Mouse (Mus musculus) limb, embryonic 13.5 days (tissue): Measurements from ENCODE around the gene Hes2. TPM values are rescaled to one million over a fixed set of nuclear protein-coding genes. Genes with fewer than 3 reads are reported as not detected.

Source experiments
- ATAC-seq: fragments of 200-750 bp; cut with Nextera tagmentation; 2 replicates; pipeline ENCODE4 v1.8.0; 2017; ENCODE audit warnings: low read depth, moderate number of reproducible peaks, moderate TSS enrichment; ENCODE audit not compliant: low FRiP score
- H3K27ac ChIP-seq: fragments of 300-500 bp; sonication (generic); 2 replicates; pipeline ENCODE4 v1.5.1; 2015; ENCODE audit warnings: inconsistent platforms, mild to moderate bottlenecking, moderate library complexity
- H3K27me3 ChIP-seq: fragments of 300-500 bp; sonication (generic); 2 replicates; pipeline ENCODE4 v1.6.1; 2015; ENCODE audit warnings: mild to moderate bottlenecking, inconsistent platforms
- H3K36me3 ChIP-seq: fragments of 300-500 bp; sonication (generic); 2 replicates; pipeline ENCODE4 v1.6.1; 2015; ENCODE audit warnings: inconsistent platforms, mild to moderate bottlenecking, moderate library complexity
- H3K4me1 ChIP-seq: fragments of 300-500 bp; sonication (generic); 2 replicates; pipeline ENCODE4 v1.6.1; 2015; ENCODE audit warnings: inconsistent platforms
- H3K4me2 ChIP-seq: fragments of 300-500 bp; sonication (generic); replicated peaks from 2 replicates; pipeline ENCODE4 v1.6.1; 2015; ENCODE audit warnings: inconsistent platforms, mild to moderate bottlenecking, moderate library complexity
- H3K4me3 ChIP-seq: fragments of 300-500 bp; sonication (generic); 2 replicates; pipeline ENCODE4 v1.5.1; 2015; ENCODE audit warnings: moderate library complexity, mild to moderate bottlenecking, inconsistent platforms
- H3K9ac ChIP-seq: fragments of 300-500 bp; sonication (generic); 2 replicates; pipeline ENCODE4 v1.6.1; 2015; ENCODE audit warnings: mild to moderate bottlenecking, inconsistent platforms
- H3K9me3 ChIP-seq: fragments of 300-500 bp; sonication (generic); 2 replicates; pipeline ENCODE4 v1.6.1; 2016; ENCODE audit warnings: inconsistent platforms
- WGBS: fragments of 180-500 bp; shearing (Covaris S2); methylation state at CpG from one replicate; pipeline ENCODE4 v1.1.7; 2015; 5-methylcytosine and 5-hydroxymethylcytosine counted together
- polyA plus RNA-seq: library from polyadenylated mRNA; unstranded; fragments of >200 nt; fragmentation: Nextera tagmentation; extraction: Ambion mirVana; gene quantifications from 2 replicates; pipeline ENCODE4 v1.2.1, GENCODE M21; 2015

Hes2 gene
- polyA plus RNA-seq, 1 experiment from 2014 or later: not detected

GRCm38 (mm10) chr4:152194476-152195175 lies 36.0 kb downstream of the Hes2 start:
- Histone ChIP-seq H3K27me3 (no peaks in the 10 kb centered on the region), H3K4me1 (peaks cover 18% of the 10 kb centered on the region; the same call in 1 of the 2 replicates), H3K36me3 (no peaks in the 10 kb centered on the region), H3K4me3 (no peak overlapping the region), H3K9ac (no peak overlapping the region), H3K27ac (no peak overlapping the region), H3K9me3 (no peaks in the 10 kb centered on the region), H3K4me2 (no peak overlapping the region)
- 81% methylated on average over 3 of the region's 3 CpGs for WGBS
- no peak for ATAC-seq

DNA sequence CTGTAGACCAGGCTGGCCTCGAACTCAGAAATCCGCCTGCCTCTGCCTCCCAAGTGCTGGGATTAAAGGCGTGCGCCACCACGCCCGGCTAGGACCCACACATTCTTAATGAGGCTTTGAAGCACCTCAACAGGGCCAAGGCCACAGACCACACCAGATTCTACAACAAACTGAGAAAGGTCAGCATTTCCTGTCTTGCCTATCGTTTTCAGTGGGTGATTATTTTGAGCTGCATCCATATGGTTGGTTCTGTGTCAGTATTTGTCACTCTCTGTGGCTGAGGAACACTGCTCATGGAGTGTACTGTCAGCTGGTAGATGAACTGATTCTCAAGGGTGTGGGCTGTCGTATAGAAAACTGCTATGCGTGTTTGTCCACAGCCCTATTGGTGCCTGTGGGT lies 37.6 kb downstream of the Hes2 start:
- H3K9me3 ChIP-seq: no peaks in the 10 kb centered on the region
- no peak for ATAC-seq
- H3K27ac ChIP-seq: no peak overlapping the region
- no peak overlapping the region for H3K4me2 ChIP-seq
- H3K27me3 ChIP-seq: no peaks in the 10 kb centered on the region
- 0 out of 2 replicates have a peak, but pooled peaks cover 5% of the 10 kb centered on the region for H3K4me1 ChIP-seq
- no peak overlapping the region for H3K9ac ChIP-seq
- no peak overlapping the region for H3K4me3 ChIP-seq
- WGBS: 91% methylated on average over 8 of the region's 9 CpGs
- no peaks in the 10 kb centered on the region for H3K36me3 ChIP-seq

DNA sequence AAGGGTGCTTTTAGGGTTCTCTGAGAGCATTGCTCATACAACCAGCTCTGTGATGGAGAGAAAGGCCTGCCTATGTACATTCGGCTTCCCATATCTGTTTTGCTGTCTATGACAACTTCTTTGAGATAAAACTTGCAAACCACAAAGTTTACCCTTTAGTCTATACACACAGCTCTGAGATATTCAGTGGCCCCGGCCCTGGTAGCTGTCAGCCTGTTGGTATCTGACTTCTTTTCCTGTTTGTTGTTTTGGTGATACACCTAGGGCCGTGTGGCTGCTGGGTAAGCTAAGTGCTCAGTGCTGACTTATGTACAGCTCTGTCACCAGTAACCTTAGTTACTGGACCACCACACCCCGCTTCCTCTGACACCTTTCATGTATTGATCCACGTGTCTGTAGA lies 38.9 kb downstream of the Hes2 start:
- Histone ChIP-seq H3K9ac (no peak overlapping the region), H3K9me3 (no peaks in the 10 kb centered on the region), H3K4me3 (no peak overlapping the region), H3K27me3 (no peaks in the 10 kb centered on the region), H3K4me1 (peaks cover 10% of the 10 kb centered on the region), H3K27ac (no peak overlapping the region), H3K36me3 (no peaks in the 10 kb centered on the region), H3K4me2 (no peak overlapping the region)
- 77% methylated on average over 5 of the region's 5 CpGs for WGBS
- no peak for ATAC-seq

DNA sequence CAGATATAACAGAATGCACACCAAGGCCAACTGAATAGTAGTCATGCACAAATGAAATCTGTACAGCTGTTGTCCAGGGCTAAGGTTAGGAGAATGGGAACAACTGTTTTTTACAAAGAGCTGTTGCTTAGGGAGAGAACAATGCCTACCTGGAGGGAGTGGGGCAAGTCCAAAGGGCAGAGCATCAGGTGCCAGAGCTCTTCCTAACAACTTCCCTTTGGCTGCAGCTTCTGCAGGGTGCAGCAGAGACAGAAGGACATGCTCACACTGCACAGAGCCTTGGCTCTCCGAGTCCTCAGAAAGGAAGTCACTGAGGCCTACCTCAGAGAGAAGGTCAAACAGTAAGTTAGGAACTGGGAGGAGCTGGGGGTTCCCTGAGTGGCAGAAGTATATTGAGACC lies 41.0 kb downstream of the Hes2 start:
- H3K27me3 ChIP-seq: no peaks in the 10 kb centered on the region
- no peak overlapping the region for H3K4me2 ChIP-seq
- ATAC-seq: no peak
- H3K4me1 ChIP-seq: peaks cover 13% of the 10 kb centered on the region
- WGBS: 79% methylated on average over 1 of the region's 1 CpGs
- no peak overlapping the region for H3K4me3 ChIP-seq
- H3K27ac ChIP-seq: no peak overlapping the region
- H3K9ac ChIP-seq: no peak overlapping the region
- H3K36me3 ChIP-seq: no peaks in the 10 kb centered on the region
- no peaks in the 10 kb centered on the region for H3K9me3 ChIP-seq

DNA sequence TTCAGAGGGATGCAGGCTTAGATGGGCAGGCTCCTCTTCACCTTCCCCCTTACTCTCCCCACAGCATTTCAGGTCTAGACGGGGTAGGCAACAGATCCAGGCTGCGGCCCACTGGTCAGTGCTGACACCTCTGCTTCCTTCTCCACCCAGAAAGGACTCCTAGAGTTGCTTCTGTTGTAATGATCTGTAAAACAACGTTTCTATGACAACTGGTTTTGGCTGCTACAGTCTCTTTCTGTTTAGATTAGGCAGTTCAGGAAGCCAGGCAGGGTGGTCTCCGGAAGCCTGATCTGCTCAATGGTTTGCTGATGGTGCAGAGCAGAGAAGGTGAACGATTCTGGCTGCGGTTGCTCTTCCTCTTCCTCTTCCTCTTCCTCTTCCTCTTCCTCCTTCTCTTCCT lies 42.8 kb downstream of the Hes2 start:
- no peak for ATAC-seq
- H3K36me3 ChIP-seq: no peaks in the 10 kb centered on the region
- peaks cover 23% of the 10 kb centered on the region for H3K4me1 ChIP-seq
- no peak overlapping the region for H3K9ac ChIP-seq
- no peak overlapping the region for H3K27ac ChIP-seq
- no peak overlapping the region for H3K4me3 ChIP-seq
- no peak overlapping the region for H3K4me2 ChIP-seq
- no peaks in the 10 kb centered on the region for H3K9me3 ChIP-seq
- WGBS: 75% methylated on average over 6 of the region's 6 CpGs
- no peaks in the 10 kb centered on the region for H3K27me3 ChIP-seq

DNA sequence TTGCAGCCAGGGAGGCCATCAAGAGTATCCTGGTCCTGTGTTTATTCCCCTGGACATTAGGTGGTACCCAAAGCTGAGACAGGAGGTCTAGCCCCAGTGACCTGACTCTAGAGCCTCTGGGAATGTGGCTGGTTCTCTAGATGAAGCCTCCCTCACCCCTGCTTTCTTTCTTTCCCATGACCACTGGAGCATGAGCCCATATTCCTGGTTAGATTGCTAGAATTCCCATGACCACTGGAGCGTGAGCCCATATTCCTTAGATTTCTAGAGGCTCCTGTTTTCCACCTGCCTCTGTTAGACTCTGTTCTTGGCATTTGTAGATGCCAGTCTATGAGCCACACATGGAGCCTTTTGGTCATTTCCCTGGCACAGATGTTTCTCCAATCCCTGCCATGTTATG lies 43.8 kb downstream of the Hes2 start:
- Histone ChIP-seq H3K4me1 (peaks cover 28% of the 10 kb centered on the region), H3K27ac (no peak overlapping the region), H3K9me3 (no peaks in the 10 kb centered on the region), H3K9ac (no peak overlapping the region), H3K36me3 (no peaks in the 10 kb centered on the region), H3K4me2 (no peak overlapping the region), H3K4me3 (no peak overlapping the region), H3K27me3 (no peaks in the 10 kb centered on the region)
- WGBS: 90% methylated on average over 1 of the region's 1 CpGs
- no peak for ATAC-seq

DNA sequence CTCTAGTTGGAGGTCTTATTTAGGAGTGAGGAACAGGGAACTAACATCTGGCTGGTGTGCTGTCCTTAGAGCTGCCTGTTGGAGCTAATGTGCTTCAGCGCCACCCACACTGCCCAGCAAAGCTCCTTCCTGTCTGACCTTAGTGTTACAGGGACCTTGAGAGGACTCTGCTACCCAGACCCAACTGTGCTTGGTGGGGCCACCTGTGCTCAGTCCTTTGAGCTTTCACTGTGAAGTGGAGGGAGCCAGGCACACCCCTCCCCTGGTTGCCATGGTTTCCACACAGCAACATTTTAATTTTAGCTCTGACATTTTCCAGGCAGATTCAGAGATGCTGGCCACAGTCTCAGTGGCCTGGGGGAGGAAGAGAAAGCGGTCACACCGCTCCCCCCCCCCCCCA lies 44.2 kb downstream of the Hes2 start:
- H3K27ac ChIP-seq: no peak overlapping the region
- H3K4me1 ChIP-seq: peaks cover 28% of the 10 kb centered on the region
- no peak overlapping the region for H3K4me3 ChIP-seq
- H3K9me3 ChIP-seq: no peaks in the 10 kb centered on the region
- no peaks in the 10 kb centered on the region for H3K27me3 ChIP-seq
- no peak for ATAC-seq
- no peak overlapping the region for H3K9ac ChIP-seq
- no peak overlapping the region for H3K4me2 ChIP-seq
- no peaks in the 10 kb centered on the region for H3K36me3 ChIP-seq
- 76% methylated on average over 3 of the region's 3 CpGs for WGBS

DNA sequence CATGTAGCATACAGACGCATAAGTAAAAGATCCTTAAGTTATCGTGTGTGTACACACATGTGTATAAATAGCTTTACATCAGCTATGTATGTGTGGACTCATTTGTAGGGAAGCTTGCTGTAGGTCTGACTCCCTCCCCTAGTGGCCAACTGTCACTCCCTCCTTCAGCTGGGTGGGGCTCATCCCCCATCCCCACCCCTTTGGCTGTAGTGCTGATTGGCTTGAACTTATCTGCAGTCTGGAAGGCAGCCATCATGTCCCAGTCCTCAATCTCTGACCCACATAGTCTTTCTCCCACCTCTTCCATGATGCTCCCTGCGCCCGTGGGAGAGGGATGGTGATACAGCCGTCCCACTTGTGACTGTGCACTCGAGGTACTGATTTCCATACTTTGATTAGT lies 46.0 kb downstream of the Hes2 start:
- Histone ChIP-seq H3K4me2 (no peak overlapping the region), H3K4me1 (peaks cover 28% of the 10 kb centered on the region), H3K9me3 (no peaks in the 10 kb centered on the region), H3K9ac (no peak overlapping the region), H3K36me3 (no peaks in the 10 kb centered on the region), H3K4me3 (no peak overlapping the region), H3K27ac (no peak overlapping the region), H3K27me3 (no peaks in the 10 kb centered on the region)
- ATAC-seq: no peak
- WGBS: 88% methylated on average over 6 of the region's 6 CpGs

GRCm38 (mm10) chr4:152206199-152206598 lies 47.5 kb downstream of the Hes2 start:
- Histone ChIP-seq H3K4me1 (peaks cover 28% of the 10 kb centered on the region), H3K9me3 (no peaks in the 10 kb centered on the region), H3K9ac (peak overlapping the region; percentile 4; the same call in 1 of the 2 replicates), H3K27me3 (no peaks in the 10 kb centered on the region), H3K27ac (no peak overlapping the region), H3K4me3 (no peak overlapping the region), H3K36me3 (no peaks in the 10 kb centered on the region), H3K4me2 (no peak overlapping the region)
- WGBS: 29% methylated on average over 6 of the region's 6 CpGs
- peak; percentile 66; the same call in 1 of the 2 replicates for ATAC-seq

DNA sequence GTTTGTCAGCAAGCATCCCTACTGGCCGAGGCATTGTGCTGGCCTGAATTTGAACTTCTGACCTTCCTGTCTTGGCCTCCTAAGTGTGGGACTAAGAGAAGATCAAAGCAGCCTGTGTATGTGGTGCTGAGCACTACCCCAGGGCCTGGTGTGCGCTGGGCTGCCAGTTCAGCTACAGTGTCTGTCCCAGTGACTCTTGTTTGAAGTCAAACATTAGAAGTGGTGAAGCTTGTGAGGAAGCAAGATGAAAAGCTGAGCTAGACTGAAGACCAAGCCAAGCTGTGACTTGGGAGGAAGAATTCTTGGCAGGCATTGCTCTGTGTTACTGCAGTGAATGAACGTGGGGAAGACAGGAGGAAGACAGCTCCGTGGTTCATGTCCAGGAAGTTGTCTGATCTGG lies 51.0 kb downstream of the Hes2 start:
- Histone ChIP-seq H3K4me1 (peaks cover 14% of the 10 kb centered on the region), H3K4me3 (no peak overlapping the region), H3K4me2 (no peak overlapping the region), H3K27me3 (no peaks in the 10 kb centered on the region), H3K36me3 (no peaks in the 10 kb centered on the region), H3K27ac (no peak overlapping the region), H3K9me3 (no peaks in the 10 kb centered on the region), H3K9ac (no peak overlapping the region)
- no peak for ATAC-seq
- 36% methylated on average over 4 of the region's 4 CpGs for WGBS

Other genes with a start within 250 kb of the Hes2 start
- gene Dnajc11, start 225.2 kb upstream of the Hes2 start, polyA plus RNA-seq: 73.7 and 76.4 TPM in 2 replicates
- 51.0 and 56.4 TPM in 2 replicates for gene Thap3, start 169.9 kb upstream of the Hes2 start, polyA plus RNA-seq
- gene Phf13, start 162.6 kb upstream of the Hes2 start, polyA plus RNA-seq: 39.2 and 40.8 TPM in 2 replicates
- 14.3 and 14.7 TPM in 2 replicates for gene Klhl21, start 150.1 kb upstream of the Hes2 start, polyA plus RNA-seq
- 20.7 and 21.4 TPM in 2 replicates for gene Zbtb48, start 131.2 kb upstream of the Hes2 start, polyA plus RNA-seq
- 1.3 TPM in 2 replicates for gene Tas1r1, start 120.3 kb upstream of the Hes2 start, polyA plus RNA-seq
- gene Nol9, start 119.5 kb upstream of the Hes2 start, polyA plus RNA-seq: 33.7 and 34.4 TPM in 2 replicates
- 17.3 TPM in 2 replicates for gene Plekhg5, start 86.4 kb upstream of the Hes2 start, polyA plus RNA-seq
- 0.86 and 1.9 TPM in 2 replicates for gene Tnfrsf25, start 42.9 kb upstream of the Hes2 start, polyA plus RNA-seq
- 0.88 and 1.5 TPM in 2 replicates for gene Espn, start 6.5 kb upstream of the Hes2 start, polyA plus RNA-seq
- gene Acot7, start 19.3 kb downstream of the Hes2 start, polyA plus RNA-seq: 49.0 and 53.2 TPM in 2 replicates
- gene Gpr153, start 115.4 kb downstream of the Hes2 start, polyA plus RNA-seq: 9.8 and 10.6 TPM in 2 replicates
- gene Hes3, start 132.8 kb downstream of the Hes2 start, polyA plus RNA-seq: not detected in 2 replicates
- gene Icmt, start 138.4 kb downstream of the Hes2 start, polyA plus RNA-seq: 21.8 and 27.0 TPM in 2 replicates
- gene Rnf207, start 160.1 kb downstream of the Hes2 start, polyA plus RNA-seq: 0.32 and 0.34 TPM in 2 replicates
- 371 and 395 TPM in 2 replicates for gene Rpl22, start 166.9 kb downstream of the Hes2 start, polyA plus RNA-seq
- gene Chd5, start 179.8 kb downstream of the Hes2 start, polyA plus RNA-seq: 0.34 and 0.40 TPM in 2 replicates